Mouse (Mus musculus) macrophage (primary cell): Measurements from ENCODE around the gene Shisa4. TPM values are rescaled to one million over a fixed set of nuclear protein-coding genes. Genes with fewer than 3 reads are reported as not detected.

Source experiments
- H3K27ac ChIP-seq: fragments of 350-480 bp; formaldehyde crosslinking; 2 replicates; pipeline ENCODE4 v1.9.0; 2021
- H3K36me3 ChIP-seq: fragments of 350-480 bp; formaldehyde crosslinking; 2 replicates; pipeline ENCODE4 v1.9.0; 2021; ENCODE audit errors: inconsistent target
- H3K4me3 ChIP-seq: fragments of 350-480 bp; formaldehyde crosslinking; 2 replicates; pipeline ENCODE4 v1.9.0; 2021; ENCODE audit errors: inconsistent target
- H3K79me2 ChIP-seq: fragments of 350-480 bp; formaldehyde crosslinking; 2 replicates; pipeline ENCODE4 v1.9.0; 2021; ENCODE audit errors: inconsistent target
- whole genome bisulfite sequencing: methylation state at CpG from one replicate; pipeline ENCODE4 v1.1.7; 2026; ENCODE audit warnings: inconsistent platforms; ENCODE audit not compliant: missing documents; 5-methylcytosine and 5-hydroxymethylcytosine counted together
- polyA plus RNA-seq: library from polyadenylated mRNA; stranded (reverse); fragments of 250-400 nt; gene quantifications from 3 replicates; pipeline ENCODE4 v1.2.4, GENCODE M21; 2018; ENCODE audit warnings: inconsistent platforms

Gene Shisa4
- polyA plus RNA-seq, 1 experiment from 2014 or later = 0.23 TPM

DNA sequence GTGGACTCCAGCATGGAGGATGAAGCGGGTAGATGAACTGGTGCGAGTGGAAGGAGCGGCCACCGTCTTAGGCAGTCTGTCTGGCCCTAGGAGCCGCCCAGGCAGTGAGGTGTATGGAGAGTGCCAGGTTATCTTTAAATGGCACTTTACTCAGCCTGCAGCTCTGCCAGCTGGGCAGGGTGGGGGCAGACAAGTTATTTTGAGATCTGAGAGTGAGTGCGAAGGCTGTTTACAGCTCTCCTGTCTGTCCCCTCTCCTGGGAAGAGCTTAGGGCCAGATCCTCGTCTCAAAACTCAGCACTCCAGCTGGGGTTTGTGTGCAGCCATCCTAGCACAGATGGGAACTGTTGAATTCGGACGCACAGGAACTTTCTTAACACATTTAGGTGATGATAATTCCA lies 3.5 kb upstream of the Shisa4 start:
- H3K27ac ChIP-seq = no peak overlapping the region
- 87% methylated on average over 9 of the region's 9 CpGs for WGBS
- H3K36me3 ChIP-seq = peaks cover 5% of the 10 kb centered on the region; the same call in 1 of the 2 replicates
- H3K79me2 ChIP-seq = no peaks in the 10 kb centered on the region
- H3K4me3 ChIP-seq = no peak overlapping the region

- H3K36me3 ChIP-seq = no peaks in the 10 kb centered on the region
- WGBS = 16% methylated on average over 16 of the region's 19 CpGs
- no peak overlapping the region for H3K27ac ChIP-seq
- H3K4me3 ChIP-seq = peak overlapping the region; percentile 18; the same call in 1 of the 2 replicates
- no peaks in the 10 kb centered on the region for H3K79me2 ChIP-seq
Observed at GRCm38 (mm10) chr1:135374175-135374867, 716 bp downstream of the Shisa4 start.

GRCm38 (mm10) chr1:135373171-135373677 lies 1.8 kb downstream of the Shisa4 start:
- Histone ChIP-seq H3K4me3 (no peak overlapping the region), H3K27ac (no peak overlapping the region), H3K79me2 (no peaks in the 10 kb centered on the region), H3K36me3 (no peaks in the 10 kb centered on the region)
- 78% methylated on average over 4 of the region's 4 CpGs for whole genome bisulfite sequencing

DNA sequence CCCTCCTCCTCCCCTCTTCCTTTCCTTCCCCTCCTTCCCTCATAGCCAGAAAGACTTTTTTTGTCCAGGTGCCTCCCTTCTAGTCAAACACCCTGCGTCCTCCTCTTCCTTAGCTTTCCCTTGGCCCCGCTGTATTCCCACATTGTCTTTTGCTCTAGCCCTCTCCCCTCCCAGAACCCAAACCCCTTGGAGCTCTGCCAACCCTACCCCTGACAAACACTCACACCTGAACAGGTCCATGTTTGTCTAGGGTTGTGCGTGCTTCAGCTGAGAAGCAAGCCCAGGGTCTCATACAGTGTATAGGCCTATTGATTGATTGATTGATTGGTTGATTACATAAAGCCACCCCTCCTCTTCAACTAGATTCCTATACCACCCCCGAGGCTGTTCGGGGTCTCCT lies 5.6 kb downstream of the Shisa4 start:
- 92% methylated on average over 4 of the region's 5 CpGs for WGBS
- no peaks in the 10 kb centered on the region for H3K36me3 ChIP-seq
- no peak overlapping the region for H3K27ac ChIP-seq
- H3K79me2 ChIP-seq = no peaks in the 10 kb centered on the region
- no peak overlapping the region for H3K4me3 ChIP-seq

- Histone ChIP-seq H3K79me2 (no peaks in the 10 kb centered on the region), H3K4me3 (no peak overlapping the region)
- WGBS = 19% methylated on average over 14 of the region's 14 CpGs
Observed at GRCm38 (mm10) chr1:135368982-135369381, 6.1 kb downstream of the Shisa4 start.

DNA sequence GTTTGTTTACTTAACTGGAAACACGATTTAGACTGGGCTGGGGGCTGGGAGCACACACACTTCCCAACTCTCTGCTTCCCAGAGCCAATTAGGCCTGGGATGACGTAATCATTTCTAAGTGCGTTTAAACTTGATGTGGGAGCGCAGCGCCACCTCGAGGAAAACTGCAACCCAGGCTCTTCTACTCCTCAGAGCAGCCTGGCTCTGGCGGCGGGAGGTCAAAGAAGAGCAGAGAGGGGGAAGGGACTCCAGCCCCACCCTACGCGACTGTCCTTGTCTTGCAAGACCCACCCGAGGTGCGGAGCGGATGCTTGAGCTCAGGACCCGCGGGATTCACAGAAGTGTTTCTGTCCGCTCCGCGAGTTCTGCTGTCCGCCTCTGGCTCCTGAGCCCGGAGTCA lies 6.8 kb downstream of the Shisa4 start:
- WGBS = 2% methylated on average over 20 of the region's 20 CpGs
- Histone ChIP-seq H3K36me3 (no peaks in the 10 kb centered on the region), H3K27ac (no peak overlapping the region), H3K79me2 (no peaks in the 10 kb centered on the region), H3K4me3 (peak overlapping the region; percentile 22; the same call in 1 of the 2 replicates)

More at GRCm38 (mm10) chr1:135368982-135369381, 6.1 kb downstream of the Shisa4 start:
- Histone ChIP-seq H3K36me3 (no peaks in the 10 kb centered on the region), H3K27ac (no peak overlapping the region)

DNA sequence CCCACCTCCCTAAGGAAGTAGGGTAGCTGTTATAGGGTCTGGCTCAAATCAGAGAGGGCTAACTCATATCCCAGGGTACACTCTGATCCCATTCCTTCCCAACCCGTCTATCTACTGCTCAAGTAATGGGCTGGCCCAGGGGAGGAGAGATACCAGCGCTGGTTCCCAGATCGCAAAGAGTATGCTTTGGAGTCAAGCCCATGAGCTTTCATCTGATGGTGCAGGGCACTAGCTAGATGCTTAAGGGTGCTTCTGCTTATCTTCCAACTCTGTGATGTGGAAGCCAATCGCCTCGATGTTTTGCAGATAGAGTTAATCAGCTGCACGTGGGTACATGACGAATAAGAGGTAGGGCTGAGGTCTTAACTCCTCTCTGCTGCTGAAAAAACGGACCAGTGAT lies 7.4 kb downstream of the Shisa4 start:
- Histone ChIP-seq H3K27ac (no peak overlapping the region), H3K4me3 (no peak overlapping the region), H3K36me3 (no peaks in the 10 kb centered on the region), H3K79me2 (no peaks in the 10 kb centered on the region)
- WGBS = 89% methylated on average over 8 of the region's 8 CpGs

GRCm38 (mm10) chr1:135367005-135367404 lies 8.0 kb downstream of the Shisa4 start:
- no peaks in the 10 kb centered on the region for H3K79me2 ChIP-seq
- no peak overlapping the region for H3K27ac ChIP-seq
- no peaks in the 10 kb centered on the region for H3K36me3 ChIP-seq
- 94% methylated on average over 7 of the region's 7 CpGs for WGBS
- H3K4me3 ChIP-seq = no peak overlapping the region

DNA sequence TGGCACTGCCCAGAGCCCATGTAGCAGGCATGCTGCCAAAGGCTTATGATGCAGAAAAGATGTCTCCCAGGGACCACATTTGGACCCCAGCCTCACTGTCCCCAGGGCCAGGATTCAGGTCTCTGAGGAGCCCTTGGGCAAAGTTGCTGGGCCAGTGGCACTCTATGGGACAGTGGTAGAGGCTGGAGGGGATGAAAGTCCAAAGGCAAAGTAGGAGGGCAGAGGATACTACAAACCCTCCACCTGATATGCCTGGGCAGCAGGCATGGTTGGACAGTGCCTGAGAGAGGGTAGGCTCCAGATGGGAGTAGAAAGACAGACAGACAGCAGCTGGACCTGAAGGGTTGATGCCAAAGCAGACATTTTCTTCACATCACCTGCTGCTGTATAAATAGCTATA lies 8.7 kb downstream of the Shisa4 start:
- no peaks in the 10 kb centered on the region for H3K79me2 ChIP-seq
- no peak overlapping the region for H3K4me3 ChIP-seq
- H3K36me3 ChIP-seq = no peaks in the 10 kb centered on the region
- H3K27ac ChIP-seq = no peak overlapping the region

- Histone ChIP-seq H3K4me3 (no peak overlapping the region), H3K79me2 (no peaks in the 10 kb centered on the region), H3K27ac (no peak overlapping the region), H3K36me3 (no peaks in the 10 kb centered on the region)
- 94% methylated on average over 8 of the region's 8 CpGs for WGBS
Observed at GRCm38 (mm10) chr1:135363446-135363845, 11.6 kb downstream of the Shisa4 start.

DNA sequence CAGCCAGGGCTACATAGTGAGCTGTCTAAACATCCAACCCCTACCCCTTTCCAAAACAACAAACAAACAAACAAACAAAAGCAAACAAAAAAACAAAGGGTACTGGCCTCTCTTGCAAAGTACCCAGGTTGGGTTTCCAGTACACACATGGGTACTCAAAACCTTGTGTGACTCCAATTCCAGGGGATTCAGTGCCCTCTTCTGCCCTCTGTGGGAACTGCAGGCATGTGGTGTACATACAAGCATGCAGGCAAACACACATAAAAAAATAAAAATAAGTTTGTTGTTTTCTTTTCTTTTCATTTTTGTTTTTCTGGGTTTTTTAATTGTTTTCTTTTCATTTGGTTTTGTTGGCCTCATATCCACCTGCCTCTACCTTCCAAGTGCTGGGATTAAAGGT lies 12.9 kb downstream of the Shisa4 start:
- H3K4me3 ChIP-seq = no peak overlapping the region
- H3K36me3 ChIP-seq = no peaks in the 10 kb centered on the region
- H3K79me2 ChIP-seq = no peaks in the 10 kb centered on the region
- no peak overlapping the region for H3K27ac ChIP-seq

GRCm38 (mm10) chr1:135361491-135361890 lies 13.5 kb downstream of the Shisa4 start:
- H3K79me2 ChIP-seq = no peaks in the 10 kb centered on the region
- no peak overlapping the region for H3K4me3 ChIP-seq
- no peaks in the 10 kb centered on the region for H3K36me3 ChIP-seq
- no peak overlapping the region for H3K27ac ChIP-seq
- 88% methylated on average over 4 of the region's 4 CpGs for WGBS

- Histone ChIP-seq H3K27ac (no peak overlapping the region), H3K4me3 (no peak overlapping the region), H3K36me3 (no peaks in the 10 kb centered on the region), H3K79me2 (no peaks in the 10 kb centered on the region)
- WGBS = 54% methylated on average over 2 of the region's 2 CpGs
Observed at GRCm38 (mm10) chr1:135359071-135359470, 16.0 kb downstream of the Shisa4 start.

DNA sequence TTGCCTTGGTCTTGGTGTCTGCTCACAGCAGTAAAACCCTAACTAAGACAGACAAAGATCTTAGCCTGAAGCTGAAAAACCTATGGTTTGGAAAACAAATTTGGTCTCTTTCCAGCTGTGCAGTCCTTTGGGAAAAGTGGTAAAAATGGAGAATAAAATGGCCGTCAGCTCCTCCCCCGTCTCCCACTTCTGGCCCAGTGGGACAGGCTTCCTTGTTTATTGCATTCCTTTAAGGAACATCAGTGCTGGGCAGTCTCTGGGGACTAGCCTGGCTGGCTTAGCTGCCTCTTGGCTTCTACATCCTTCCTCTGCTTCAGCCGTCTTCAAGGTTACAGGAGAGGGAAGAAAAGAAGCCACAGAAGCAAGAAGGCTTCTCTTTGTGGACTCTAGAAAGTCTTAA lies 23.1 kb downstream of the Shisa4 start:
- Histone ChIP-seq H3K27ac (no peak overlapping the region), H3K36me3 (no peaks in the 10 kb centered on the region), H3K79me2 (no peaks in the 10 kb centered on the region), H3K4me3 (no peak overlapping the region)
- 87% methylated on average over 3 of the region's 3 CpGs for WGBS

- no peak overlapping the region for H3K4me3 ChIP-seq
- H3K79me2 ChIP-seq = no peaks in the 10 kb centered on the region
- H3K36me3 ChIP-seq = no peaks in the 10 kb centered on the region
- no peak overlapping the region for H3K27ac ChIP-seq
- WGBS = 90% methylated on average over 4 of the region's 4 CpGs
Observed at GRCm38 (mm10) chr1:135347498-135348169, 27.4 kb downstream of the Shisa4 start.
